In genomic region chr17:64836892-64837291, GRCm38 (mm10) we compare ENCODE assay signal across 16 mouse cellular contexts. TPM values are rescaled to one million over a fixed set of nuclear protein-coding genes. Genes with fewer than 3 reads are reported as not detected.
DNase-seq lines count a peak whose midpoint lies in the region; ATAC-seq lines count a peak whose summit lies in the region.
"Had no signal": no experiment of that assay in that cellular context is flagged by ENCODE, and none has a peak within 500 bp of the region (broad histone marks: within the 10 kb centered on the region; RNA-seq: fewer than 3 reads in every experiment).

No protein-coding gene starts in this region.

- H3K36me3 ChIP-seq in forebrain, embryonic 14.5 days (ENCODE audit: control insufficient read depth, insufficient read depth, low read length), result no peaks in the 10 kb centered on the region
- H3K36me3 ChIP-seq in midbrain, embryonic 14.5 days (ENCODE audit: control insufficient read depth, insufficient read depth, low read length), result no peaks in the 10 kb centered on the region
- H3K36me3 ChIP-seq: liver, embryonic 12.5 days; neural tube, embryonic 13.5 days had no signal

- peak; percentile 76 for ATAC-seq in forebrain, embryonic 14.5 days
- peak; percentile 74; the same call in 1 of the 2 replicates for ATAC-seq in midbrain, embryonic 14.5 days (ENCODE audit: low FRiP score, low TSS enrichment)
- ATAC-seq in inflammation-experienced regulatory T-cells, adult 6 months, result no peak
- ATAC-seq: activated CD4-positive, CD25-positive, alpha-beta regulatory T cell, adult 4 months; liver, embryonic 12.5 days had no signal

- no peak overlapping the region for H3K27ac ChIP-seq in forebrain, embryonic 14.5 days (ENCODE audit: low read depth, low read length)
- H3K27ac ChIP-seq in midbrain, embryonic 14.5 days (replicated peaks; ENCODE audit: low read depth, low read length), result peak overlapping the region; percentile 41; the same call in 1 of the 2 replicates
- H3K27ac ChIP-seq: liver, embryonic 12.5 days; neural tube, embryonic 13.5 days had no signal

- no peaks in the 10 kb centered on the region for H3K27me3 ChIP-seq in forebrain, embryonic 14.5 days (replicated peaks; ENCODE audit: control insufficient read depth, insufficient read depth, low read length)
- no peaks in the 10 kb centered on the region for H3K27me3 ChIP-seq in midbrain, embryonic 14.5 days (ENCODE audit: control insufficient read depth, insufficient read depth, low read length)
- H3K27me3 ChIP-seq: liver, embryonic 12.5 days; neural tube, embryonic 13.5 days had no signal

- DNase-seq in embryo, embryonic 10.5 days (ENCODE audit: low spot score), result peak; percentile 1
- no peak for DNase-seq in embryo, embryonic 10 days (ENCODE audit: low spot score)
- DNase-seq in layer of hippocampus, adult 9-11 months, result peak; percentile 15
- no peak for DNase-seq in layer of hippocampus, postnatal 10 days (ENCODE audit: low spot score in 2 of 2)
- DNase-seq in forebrain, embryonic 14.5 days (ENCODE audit: low spot score), result peak; percentile 69
- peak; percentile 71 for DNase-seq in midbrain, embryonic 14.5 days
- no peak for DNase-seq in retina, postnatal 1 day
- DNase-seq: cerebellum, postnatal 25 days; layer of hippocampus, postnatal 36 days had no signal

- H3K4me2 ChIP-seq in forebrain, embryonic 14.5 days (ENCODE audit: low read length), result no peak overlapping the region
- peak overlapping the region; percentile 39 for H3K4me2 ChIP-seq in midbrain, embryonic 14.5 days (ENCODE audit: low read length)
- H3K4me2 ChIP-seq: heart, embryonic 11.5 days; liver, embryonic 12.5 days; neural tube, embryonic 13.5 days had no signal

- no peaks in the 10 kb centered on the region for H3K9me3 ChIP-seq in forebrain, embryonic 14.5 days (replicated peaks; ENCODE audit: control insufficient read depth, low read length)
- no peaks in the 10 kb centered on the region for H3K9me3 ChIP-seq in midbrain, embryonic 14.5 days (ENCODE audit: control insufficient read depth, low read length)
- H3K9me3 ChIP-seq: liver, embryonic 12.5 days; neural tube, embryonic 13.5 days had no signal

- H3K4me1 ChIP-seq in forebrain, embryonic 14.5 days (ENCODE audit: control insufficient read depth, insufficient read depth, low read length), result peaks cover 2% of the 10 kb centered on the region; the same call in 1 of the 2 replicates
- H3K4me1 ChIP-seq in midbrain, embryonic 14.5 days (ENCODE audit: control insufficient read depth, insufficient read depth, low read length), result peaks cover 12% of the 10 kb centered on the region; the same call in 1 of the 2 replicates
- H3K4me1 ChIP-seq: liver, embryonic 12.5 days had no signal

- no peak overlapping the region for H3K9ac ChIP-seq in forebrain, embryonic 14.5 days (ENCODE audit: low read length)
- no peak overlapping the region for H3K9ac ChIP-seq in midbrain, embryonic 14.5 days (replicated peaks; ENCODE audit: low read length)
- H3K9ac ChIP-seq: liver, embryonic 12.5 days; neural tube, embryonic 13.5 days had no signal

- WGBS in forebrain, embryonic 14.5 days, result 2% methylated on average over 7 of the region's 7 CpGs
- 3% methylated on average over 7 of the region's 7 CpGs for WGBS in midbrain, embryonic 14.5 days

- H3K4me3 ChIP-seq in forebrain, embryonic 14.5 days (ENCODE audit: low read depth, low read length), result no peak overlapping the region
- no peak overlapping the region for H3K4me3 ChIP-seq in midbrain, embryonic 14.5 days (replicated peaks; ENCODE audit: low read depth, low read length)
- H3K4me3 ChIP-seq: liver, embryonic 12.5 days; neural tube, embryonic 13.5 days had no signal

RNA-seq across cellular contexts. Expression of gene 4930583I09Rik, which starts 1.0 kb away (rescaled TPM):
- not detected for total RNA-seq in layer of hippocampus, postnatal 10 days (2021)
- not detected in 2 replicates for polyA plus RNA-seq in forebrain, embryonic 14.5 days (2014; fragmentation: Nextera tagmentation; extraction: Ambion mirVana)
- not detected in 2 replicates for polyA plus RNA-seq in midbrain, embryonic 14.5 days (2014; fragmentation: Nextera tagmentation; extraction: Ambion mirVana)
- polyA plus RNA-seq in inflammation-experienced regulatory T-cells, adult 6 months (2017; shearing (Covaris generic)), result 1 to 10 TPM in 2 of 3 experiments, under 1 TPM in 1; 0.59 to 2.2 (median 1.5) TPM
- total RNA-seq: ES-E14; layer of hippocampus, postnatal 36 days had no signal
- polyA plus RNA-seq: activated CD4-positive, CD25-positive, alpha-beta regulatory T cell, adult 4 months; heart, embryonic 11.5 days; intestine, embryonic 14.5 days; liver, embryonic 12.5 days; neural tube, embryonic 13.5 days had no signal

Comparison
In these comparisons a context has a peak if more than half of its experiments do, and no peak if none do; other contexts are left out.
1. DNase-seq: peak in embryo, embryonic 10.5 days (single experiment), layer of hippocampus, adult 9-11 months (single experiment), forebrain, embryonic 14.5 days (single experiment) and midbrain, embryonic 14.5 days (single experiment); none in embryo, embryonic 10 days (single experiment), layer of hippocampus, postnatal 10 days (0 of 2) and retina, postnatal 1 day (single experiment).